Mouse (Mus musculus) urinary bladder, adult 18-20 months (tissue): ENCODE measurements around the gene Sf3a2.

Experiments
- DNase-seq, 2 experiments: peaks; one replicate each; pipeline ENCODE4 v3.0.0; 2022; ENCODE audit warnings: low spot score in 2 of 2, mixed read lengths in 2 of 2

The Sf3a2 gene

DNA sequence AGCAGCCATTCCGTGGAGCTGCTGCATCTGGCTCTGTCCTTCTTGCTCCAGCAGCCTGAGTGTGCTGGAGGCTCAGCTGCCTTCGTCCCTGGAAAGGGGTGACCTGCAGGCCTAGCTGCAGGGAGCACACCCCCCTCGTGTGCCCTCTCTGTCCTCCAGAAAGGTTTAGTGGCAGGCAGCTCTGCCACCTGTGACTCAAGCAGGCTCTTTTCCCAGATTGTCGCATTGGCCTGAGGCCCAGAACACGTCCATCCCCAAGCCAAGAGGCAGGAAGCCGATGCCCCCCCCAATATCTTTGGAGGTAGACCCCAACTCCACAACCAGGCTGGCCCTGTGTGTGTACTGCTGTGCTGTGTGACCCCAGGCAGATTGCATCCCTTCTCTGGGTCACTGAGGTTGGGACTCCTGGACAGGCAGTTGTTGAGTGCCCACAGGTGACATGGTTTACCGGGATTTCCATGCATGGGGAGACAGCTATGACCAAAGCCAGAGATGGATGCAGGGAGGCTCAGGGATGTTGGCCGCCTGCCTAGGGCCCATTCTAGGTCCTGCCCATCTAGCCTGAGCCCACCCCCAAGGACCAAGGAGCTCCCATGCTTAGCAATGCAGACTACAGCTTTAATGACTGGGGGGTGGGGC is 47.2 kb downstream of the Sf3a2 start:
- no peak for DNase-seq

DNA sequence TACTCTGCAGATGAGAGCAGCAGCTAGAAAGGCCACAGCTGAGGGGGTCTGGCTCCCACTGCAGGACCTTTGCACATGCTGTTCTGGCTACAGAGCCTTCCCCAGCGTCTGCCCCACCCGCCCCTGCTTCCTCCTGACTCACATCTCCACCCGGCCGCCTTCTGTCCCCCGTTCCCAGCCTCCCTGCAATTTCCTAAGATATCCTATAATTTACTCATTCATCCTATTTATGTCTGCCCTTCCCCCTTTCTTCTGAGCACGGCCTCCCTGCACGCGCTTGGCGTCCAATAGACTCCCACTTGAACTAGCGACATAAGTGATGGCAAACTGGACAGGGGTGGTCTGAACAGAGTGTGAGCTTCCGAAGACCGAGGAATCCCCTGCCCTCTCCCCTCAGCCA is 47.7 kb downstream of the Sf3a2 start:
- DNase-seq = no peak

DNA sequence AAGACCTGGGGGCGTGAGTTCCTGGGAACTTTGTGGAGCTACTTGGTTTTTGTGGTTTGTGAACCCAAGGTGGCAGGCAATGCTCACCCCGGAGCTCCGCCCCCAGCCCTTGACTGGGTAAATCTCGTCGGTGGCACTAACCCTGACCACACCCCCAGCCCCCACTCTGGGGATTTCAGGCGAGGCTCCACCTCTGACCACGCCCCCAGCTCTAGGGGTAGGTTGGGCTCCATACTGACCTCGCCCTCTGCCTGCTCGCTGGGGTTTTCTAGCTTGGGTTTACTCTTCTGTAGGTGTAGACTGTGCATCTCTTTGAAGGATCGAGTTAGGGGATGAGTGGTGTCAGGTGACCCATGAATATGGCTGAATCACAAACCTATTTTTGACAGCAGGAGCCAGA is 50.6 kb downstream of the Sf3a2 start:
- no peak for DNase-seq
